Mouse (Mus musculus): ENCODE data around the gene Herc4. TPM values are rescaled to one million over a fixed set of nuclear protein-coding genes. Genes with fewer than 3 reads are reported as not detected.

The Herc4 gene
- polyA plus RNA-seq, 1 experiment: 26.6 TPM

DNA sequence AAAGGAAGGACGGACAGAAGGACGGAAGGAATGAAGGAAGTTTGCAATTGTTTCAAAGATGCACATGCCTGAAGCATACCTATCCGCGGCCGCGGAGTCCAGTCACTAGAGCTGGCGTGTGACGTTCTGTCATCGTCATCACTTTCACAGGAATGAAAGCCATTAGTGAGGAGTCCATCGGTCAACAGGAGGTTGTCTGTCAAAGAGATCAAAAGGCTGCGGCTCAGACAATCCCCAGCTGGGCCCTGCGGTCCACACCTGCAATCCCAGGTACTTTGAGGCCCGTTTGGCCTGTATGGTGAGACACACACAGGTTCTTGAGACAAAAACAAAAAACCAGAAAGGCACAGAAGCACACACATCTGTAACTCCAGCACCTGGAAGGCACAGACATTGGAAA, 93.3 kb downstream of the Herc4 start:
- WGBS: 92% methylated on average over 13 of the region's 13 CpGs
- Histone ChIP-seq H3K27ac (ENCODE audit: control insufficient read depth, insufficient read depth, low read length) (no peak overlapping the region), H3K36me3 (ENCODE audit: control insufficient read depth, insufficient read depth, low read length) (peaks cover 21% of the 10 kb centered on the region), H3K4me3 (ENCODE audit: control insufficient read depth, insufficient read depth, low read length) (no peak overlapping the region), H3K4me1 (replicated peaks; ENCODE audit: control insufficient read depth, insufficient read depth, low read length) (peaks cover 10% of the 10 kb centered on the region), H3K27me3 (ENCODE audit: control insufficient read depth, insufficient read depth, low read length) (no peaks in the 10 kb centered on the region)
- TF ChIP-seq POLR2A (IDR thresholded peaks at IDR 0.05; ENCODE audit: control insufficient read depth, extremely low read depth, insufficient read depth, low read length, poor library complexity): no peak
- no peak for TF ChIP-seq CTCF (IDR thresholded peaks at IDR 0.05; ENCODE audit: borderline replicate concordance, control insufficient read depth, extremely low read depth, insufficient read depth, low read length, poor library complexity)
- no peak for DNase-seq

GRCm38 (mm10) chr10:63337326-63337725, 93.7 kb downstream of the Herc4 start:
- 29% methylated on average over 5 of the region's 5 CpGs for WGBS
- peaks cover 21% of the 10 kb centered on the region for H3K36me3 ChIP-seq (ENCODE audit: control insufficient read depth, insufficient read depth, low read length)
- TF ChIP-seq CTCF (IDR thresholded peaks at IDR 0.05; ENCODE audit: borderline replicate concordance, control insufficient read depth, extremely low read depth, insufficient read depth, low read length, poor library complexity) (no peak), POLR2A (IDR thresholded peaks at IDR 0.05; ENCODE audit: control insufficient read depth, extremely low read depth, insufficient read depth, low read length, poor library complexity) (no peak)
- no peak overlapping the region for H3K27ac ChIP-seq (ENCODE audit: control insufficient read depth, insufficient read depth, low read length)
- no peak for DNase-seq
- H3K4me1 ChIP-seq (replicated peaks; ENCODE audit: control insufficient read depth, insufficient read depth, low read length): peaks cover 10% of the 10 kb centered on the region
- no peaks in the 10 kb centered on the region for H3K27me3 ChIP-seq (ENCODE audit: control insufficient read depth, insufficient read depth, low read length)
- H3K4me3 ChIP-seq (ENCODE audit: control insufficient read depth, insufficient read depth, low read length): no peak overlapping the region

DNA sequence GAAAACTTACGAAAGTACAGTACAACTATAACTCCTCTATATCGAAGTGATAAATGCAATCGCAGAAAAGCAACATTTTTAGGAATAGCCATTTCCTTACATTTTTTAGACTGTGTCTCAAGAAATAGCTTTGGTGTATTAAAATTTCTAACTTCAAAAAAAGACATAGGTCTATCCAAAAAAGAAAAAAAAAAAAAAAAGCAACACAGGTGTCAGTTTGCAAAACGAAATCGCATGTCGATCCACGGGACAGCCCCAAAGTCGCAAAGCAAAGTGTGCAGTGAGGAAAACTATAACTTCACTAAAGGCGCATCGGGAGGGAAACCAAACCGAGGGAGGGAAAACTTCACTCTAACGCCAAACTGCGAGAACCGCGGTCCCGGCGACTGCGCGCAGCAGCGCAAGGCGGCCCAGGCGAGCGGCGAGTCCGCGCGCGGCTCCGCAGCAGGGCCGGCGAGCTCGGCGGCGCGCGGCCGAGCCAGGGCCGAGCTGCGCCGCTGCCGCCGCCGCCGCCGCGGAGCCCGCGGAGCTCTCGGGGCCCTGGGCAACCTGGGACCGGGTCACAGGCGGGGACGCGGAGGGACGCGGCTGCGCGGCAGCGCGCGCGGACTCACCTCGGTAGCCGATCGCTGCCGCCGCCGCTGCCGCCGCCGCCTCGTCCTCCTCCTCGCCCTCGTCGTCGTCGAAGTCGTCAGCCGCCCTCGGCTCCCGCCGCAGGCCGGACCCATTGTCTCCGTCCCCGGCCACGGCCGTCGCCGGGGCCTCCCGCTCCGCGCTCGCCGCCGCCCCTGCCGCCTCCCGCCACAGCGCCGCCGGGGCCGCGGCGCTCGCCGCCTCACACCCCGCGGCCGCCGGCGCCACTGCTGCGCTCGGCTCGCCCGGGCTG, 94.6 kb downstream of the Herc4 start:
- Histone ChIP-seq H3K4me1 (replicated peaks; ENCODE audit: control insufficient read depth, insufficient read depth, low read length) (peaks cover 10% of the 10 kb centered on the region), H3K36me3 (ENCODE audit: control insufficient read depth, insufficient read depth, low read length) (peaks cover 18% of the 10 kb centered on the region), H3K27ac (ENCODE audit: control insufficient read depth, insufficient read depth, low read length) (no peak overlapping the region), H3K27me3 (ENCODE audit: control insufficient read depth, insufficient read depth, low read length) (no peaks in the 10 kb centered on the region), H3K4me3 (ENCODE audit: control insufficient read depth, insufficient read depth, low read length) (peak overlapping the region; percentile 64)
- TF ChIP-seq CTCF (IDR thresholded peaks at IDR 0.05; ENCODE audit: borderline replicate concordance, control insufficient read depth, extremely low read depth, insufficient read depth, low read length, poor library complexity) (no peak), POLR2A (IDR thresholded peaks at IDR 0.05; ENCODE audit: control insufficient read depth, extremely low read depth, insufficient read depth, low read length, poor library complexity) (no peak; the same call in 1 of the 2 replicates)
- WGBS: 2% methylated on average over 99 of the region's 113 CpGs
- peak; percentile 56 for DNase-seq

GRCm38 (mm10) chr10:63338914-63339643, 95.5 kb downstream of the Herc4 start:
- Histone ChIP-seq H3K27ac (ENCODE audit: control insufficient read depth, insufficient read depth, low read length) (peak overlapping the region; percentile 21; the same call in 1 of the 2 replicates), H3K4me3 (ENCODE audit: control insufficient read depth, insufficient read depth, low read length) (peak overlapping the region; percentile 64), H3K4me1 (replicated peaks; ENCODE audit: control insufficient read depth, insufficient read depth, low read length) (peaks cover 10% of the 10 kb centered on the region), H3K36me3 (ENCODE audit: control insufficient read depth, insufficient read depth, low read length) (peaks cover 9% of the 10 kb centered on the region), H3K27me3 (ENCODE audit: control insufficient read depth, insufficient read depth, low read length) (no peaks in the 10 kb centered on the region)
- DNase-seq: peak; percentile 86
- WGBS: 4% methylated on average over 62 of the region's 74 CpGs
- TF ChIP-seq CTCF (IDR thresholded peaks at IDR 0.05; ENCODE audit: borderline replicate concordance, control insufficient read depth, extremely low read depth, insufficient read depth, low read length, poor library complexity) (no peak), POLR2A (IDR thresholded peaks at IDR 0.05; ENCODE audit: control insufficient read depth, extremely low read depth, insufficient read depth, low read length, poor library complexity) (peak; percentile 96)

DNA sequence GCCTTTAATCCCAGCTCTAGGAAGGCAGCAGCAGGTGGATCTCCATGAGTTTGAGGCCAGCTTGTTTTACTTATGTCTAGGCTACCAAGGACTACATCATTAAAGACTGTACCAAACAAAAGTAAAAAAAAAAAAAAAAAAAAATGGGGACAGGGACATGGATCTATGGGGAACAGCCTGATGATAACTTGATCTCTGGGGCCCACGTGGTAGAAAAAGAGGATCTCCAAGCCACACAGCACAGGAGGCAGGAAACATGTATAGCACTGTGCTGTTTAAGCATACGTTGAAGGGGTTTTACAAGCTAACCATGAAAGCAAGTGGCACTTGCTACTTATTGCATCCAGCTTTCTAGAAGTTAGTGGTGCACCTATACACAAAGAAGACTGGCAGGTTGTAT, 97.7 kb downstream of the Herc4 start:
- 43% methylated on average over 2 of the region's 2 CpGs for WGBS
- TF ChIP-seq POLR2A (IDR thresholded peaks at IDR 0.05; ENCODE audit: control insufficient read depth, extremely low read depth, insufficient read depth, low read length, poor library complexity) (no peak), CTCF (IDR thresholded peaks at IDR 0.05; ENCODE audit: borderline replicate concordance, control insufficient read depth, extremely low read depth, insufficient read depth, low read length, poor library complexity) (no peak)
- H3K27ac ChIP-seq (ENCODE audit: control insufficient read depth, insufficient read depth, low read length): no peak overlapping the region

DNA sequence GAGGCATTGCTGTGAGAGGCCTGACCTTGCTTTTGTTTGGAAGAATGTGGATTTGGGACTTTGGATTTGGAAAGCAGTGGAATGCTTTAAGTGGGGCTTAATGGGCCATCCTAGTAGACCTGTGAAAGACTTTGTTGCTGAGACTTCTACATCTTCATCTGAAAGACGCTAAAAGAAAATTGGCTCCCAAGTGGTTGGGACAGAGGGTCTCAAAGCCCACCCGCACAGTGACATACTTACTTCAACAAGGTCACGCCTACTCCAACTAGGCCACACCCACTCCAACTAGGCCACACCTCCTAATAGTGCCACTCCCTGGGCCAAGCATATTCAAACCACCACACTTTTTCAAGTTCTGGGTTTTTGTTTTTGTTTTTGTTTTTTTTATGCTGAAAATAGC, 101.1 kb downstream of the Herc4 start:
- H3K4me3 ChIP-seq (ENCODE audit: control insufficient read depth, insufficient read depth, low read length): no peak overlapping the region
- H3K4me1 ChIP-seq (replicated peaks; ENCODE audit: control insufficient read depth, insufficient read depth, low read length): no peaks in the 10 kb centered on the region; the same call in 1 of the 2 replicates
- no peak for TF ChIP-seq CTCF (IDR thresholded peaks at IDR 0.05; ENCODE audit: borderline replicate concordance, control insufficient read depth, extremely low read depth, insufficient read depth, low read length, poor library complexity)
- TF ChIP-seq POLR2A (IDR thresholded peaks at IDR 0.05; ENCODE audit: control insufficient read depth, extremely low read depth, insufficient read depth, low read length, poor library complexity): no peak
- H3K36me3 ChIP-seq (ENCODE audit: control insufficient read depth, insufficient read depth, low read length): no peaks in the 10 kb centered on the region
- no peaks in the 10 kb centered on the region for H3K27me3 ChIP-seq (ENCODE audit: control insufficient read depth, insufficient read depth, low read length)
- no peak overlapping the region for H3K27ac ChIP-seq (ENCODE audit: control insufficient read depth, insufficient read depth, low read length)
- 100% methylated on average over 3 of the region's 3 CpGs for WGBS
- DNase-seq: no peak

More for the DNA sequence above, 97.7 kb downstream of the Herc4 start:
- H3K4me3 ChIP-seq (ENCODE audit: control insufficient read depth, insufficient read depth, low read length): no peak overlapping the region
- peaks cover 10% of the 10 kb centered on the region for H3K4me1 ChIP-seq (replicated peaks; ENCODE audit: control insufficient read depth, insufficient read depth, low read length)
- no peaks in the 10 kb centered on the region for H3K27me3 ChIP-seq (ENCODE audit: control insufficient read depth, insufficient read depth, low read length)
- no peaks in the 10 kb centered on the region for H3K36me3 ChIP-seq (ENCODE audit: control insufficient read depth, insufficient read depth, low read length)
- no peak for DNase-seq

Measured in thymus, adult 2 months (tissue).